Mouse (Mus musculus): ENCODE results near the gene Hoxa5.

DNA sequence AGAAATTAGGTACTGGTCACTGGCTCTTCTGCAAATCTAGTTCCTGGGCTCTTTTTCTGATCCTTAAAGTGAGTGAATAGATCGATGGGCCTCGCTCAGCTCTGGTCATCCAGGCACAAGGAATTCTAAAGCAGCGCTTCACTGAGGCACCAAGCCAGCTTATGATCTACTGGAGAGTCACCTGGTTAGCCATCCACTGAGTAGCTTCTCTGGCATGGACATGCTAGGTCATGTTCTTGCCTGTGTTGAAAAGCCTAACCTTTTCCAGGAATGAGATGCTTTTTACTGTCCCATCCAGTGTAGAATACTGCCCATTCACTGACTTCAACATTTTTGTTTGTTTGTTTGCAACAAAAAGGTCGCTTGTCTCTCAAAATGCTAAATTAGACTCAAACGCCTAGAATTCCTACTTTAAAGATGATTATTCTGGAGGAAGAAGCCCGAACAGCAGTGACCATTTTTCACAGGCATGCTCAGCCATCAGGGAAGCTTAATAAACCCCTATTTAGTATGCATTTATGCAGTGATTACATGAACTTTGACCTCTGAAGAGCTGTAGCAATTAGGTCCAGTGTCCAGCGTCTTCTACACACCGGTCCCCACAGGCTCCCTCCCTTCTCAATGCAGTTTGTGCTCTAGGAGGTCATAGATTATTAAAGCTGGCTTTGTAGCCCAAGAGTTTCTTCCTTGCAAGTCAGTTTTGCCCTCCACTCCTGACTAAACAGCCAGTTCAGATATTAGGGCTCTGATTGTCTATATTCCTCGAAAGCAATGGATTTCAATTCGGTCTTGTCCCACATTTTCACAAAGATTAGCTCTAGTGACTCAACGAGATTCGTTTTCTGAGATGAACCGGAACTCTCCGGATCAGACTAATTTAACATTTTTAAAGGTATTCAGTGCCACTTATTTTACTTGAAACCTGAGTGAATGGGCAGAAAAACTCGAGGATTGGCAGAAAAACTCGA lies 51.9 kb downstream of the Hoxa5 start:
- no peak for TF ChIP-seq CTCF (IDR thresholded peaks at IDR 0.05)
- TF ChIP-seq POLR2A (IDR thresholded peaks at IDR 0.05; ENCODE audit: insufficient read depth, low read depth, low read length), result no peak
- TF ChIP-seq EP300 (IDR thresholded peaks at IDR 0.05; ENCODE audit: insufficient read depth, low read depth, low read length), result no peak
